Mouse (Mus musculus) bone marrow macrophage, adult 2 months (primary cell): ENCODE measurements around the gene Vps72.

Experiments used
- CTCF ChIP-seq: IDR thresholded peaks from 2 replicates; pipeline ENCODE4 v1.5.1; 2012; ENCODE audit warnings: low read depth, mild to moderate bottlenecking, low read length, moderate library complexity
- POLR2A ChIP-seq: IDR thresholded peaks from 2 replicates; pipeline ENCODE4 v1.6.1; 2012; ENCODE audit warnings: mild to moderate bottlenecking, low read depth, low read length, borderline replicate concordance

- no peak for TF ChIP-seq CTCF
- TF ChIP-seq POLR2A = no peak
Measured at GRCm38 (mm10) chr3:95159511-95159986, 48.7 kb downstream of the Vps72 start.
